Mouse (Mus musculus): ENCODE measurements at regions not wholly inside any gene's neighbourhood (a gene's known extent, or its start where the extent isn't known, plus 50 kb on each side); places are given as distances from the start of the nearest gene placed in this dataset.

DNA sequence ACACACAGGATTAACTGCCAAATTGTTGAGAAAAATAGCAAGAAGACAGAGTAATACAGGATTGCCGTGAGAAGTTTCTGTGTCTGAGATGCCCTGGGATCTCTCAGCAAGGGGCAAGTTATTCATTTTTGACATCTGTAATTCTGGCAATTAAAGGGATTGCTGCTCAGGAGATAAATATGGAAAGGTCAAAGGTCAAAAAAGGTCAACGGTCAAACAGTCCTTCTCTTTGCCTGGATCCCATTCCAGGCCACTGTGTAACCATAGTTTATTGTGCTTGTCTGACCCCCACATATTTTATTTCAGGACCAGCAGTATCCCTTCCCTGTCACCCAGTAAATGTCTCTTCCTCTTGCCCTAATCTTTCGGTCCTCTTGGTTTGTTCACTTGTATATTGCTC, 104.8 kb upstream of the Atxn1 start:
- no peaks in the 10 kb centered on the region for H3K4me1 ChIP-seq (replicated peaks; ENCODE audit: control insufficient read depth, insufficient read depth, low read length)
- no peak overlapping the region for H3K4me2 ChIP-seq (replicated peaks; ENCODE audit: low read depth)
- no peak for ATAC-seq
- H3K27me3 ChIP-seq (replicated peaks; ENCODE audit: control insufficient read depth, insufficient read depth, low read length) = no peaks in the 10 kb centered on the region
- H3K9me3 ChIP-seq (ENCODE audit: control insufficient read depth) = no peaks in the 10 kb centered on the region
- no peak overlapping the region for H3K4me3 ChIP-seq (ENCODE audit: low read depth, low read length)
- H3K36me3 ChIP-seq (ENCODE audit: control insufficient read depth, insufficient read depth) = no peaks in the 10 kb centered on the region
- no peak overlapping the region for H3K9ac ChIP-seq (ENCODE audit: low read depth, low read length)
- 44% methylated on average over 3 of the region's 3 CpGs for WGBS
- H3K27ac ChIP-seq (ENCODE audit: low read depth, low read length) = no peak overlapping the region
- no peak for TF ChIP-seq CTCF (IDR thresholded peaks at IDR 0.05; ENCODE audit: low read depth)

DNA sequence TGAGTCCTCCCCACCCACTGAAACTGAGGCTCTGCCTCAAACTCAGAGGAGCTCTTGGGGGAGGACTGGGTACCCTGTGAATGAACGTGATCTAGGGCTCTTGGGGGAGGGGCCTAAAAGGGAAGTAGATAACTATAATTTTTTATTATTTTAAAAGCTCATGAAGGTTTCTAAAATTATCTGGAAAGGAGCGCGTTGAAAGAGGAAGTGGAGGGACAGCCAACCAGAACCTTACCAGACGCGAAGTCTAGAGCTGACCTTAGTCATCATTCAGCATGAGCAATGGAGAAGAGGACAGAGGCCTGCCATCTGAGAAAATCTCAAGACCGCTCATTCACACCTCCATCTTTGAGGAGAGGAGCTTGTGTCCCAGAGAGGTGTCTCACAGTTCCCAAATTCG, 98.0 kb upstream of the Atxn1 start:
- H3K36me3 ChIP-seq (ENCODE audit: control insufficient read depth, insufficient read depth) = no peaks in the 10 kb centered on the region
- no peaks in the 10 kb centered on the region for H3K4me1 ChIP-seq (replicated peaks; ENCODE audit: control insufficient read depth, insufficient read depth, low read length)
- no peaks in the 10 kb centered on the region for H3K27me3 ChIP-seq (replicated peaks; ENCODE audit: control insufficient read depth, insufficient read depth, low read length)
- no peak overlapping the region for H3K27ac ChIP-seq (ENCODE audit: low read depth, low read length)
- 93% methylated on average over 7 of the region's 7 CpGs for WGBS
- TF ChIP-seq CTCF (IDR thresholded peaks at IDR 0.05; ENCODE audit: low read depth) = no peak
- H3K4me2 ChIP-seq (replicated peaks; ENCODE audit: low read depth) = no peak overlapping the region
- H3K9me3 ChIP-seq (ENCODE audit: control insufficient read depth) = no peaks in the 10 kb centered on the region
- no peak overlapping the region for H3K4me3 ChIP-seq (ENCODE audit: low read depth, low read length)
- no peak overlapping the region for H3K9ac ChIP-seq (ENCODE audit: low read depth, low read length)
- ATAC-seq = no peak

DNA sequence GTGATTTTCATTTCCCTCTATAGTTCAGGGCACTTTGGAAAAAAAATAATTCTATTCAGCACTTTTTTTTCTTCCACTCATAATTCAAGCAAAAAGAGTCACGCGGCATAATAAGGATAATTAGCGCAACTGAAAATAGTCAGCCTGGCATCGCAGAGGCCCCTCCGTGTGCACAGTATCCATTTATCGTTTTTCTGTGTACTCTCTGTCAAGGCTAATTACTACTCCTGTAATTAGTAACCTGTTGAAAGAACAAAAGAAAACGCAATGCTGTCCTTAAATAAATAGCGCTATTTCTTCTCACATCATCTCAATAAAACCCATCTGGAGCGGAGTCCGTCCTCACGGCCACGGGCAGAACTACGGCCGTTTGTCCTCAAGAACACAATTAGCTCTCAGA, 95.1 kb upstream of the Atxn1 start:
- H3K36me3 ChIP-seq (ENCODE audit: control insufficient read depth, insufficient read depth) = no peaks in the 10 kb centered on the region
- 91% methylated on average over 14 of the region's 14 CpGs for WGBS
- H3K4me2 ChIP-seq (replicated peaks; ENCODE audit: low read depth) = no peak overlapping the region
- H3K9ac ChIP-seq (ENCODE audit: low read depth, low read length) = no peak overlapping the region
- TF ChIP-seq CTCF (IDR thresholded peaks at IDR 0.05; ENCODE audit: low read depth) = no peak
- H3K4me1 ChIP-seq (replicated peaks; ENCODE audit: control insufficient read depth, insufficient read depth, low read length) = no peaks in the 10 kb centered on the region
- no peaks in the 10 kb centered on the region for H3K27me3 ChIP-seq (replicated peaks; ENCODE audit: control insufficient read depth, insufficient read depth, low read length)
- H3K4me3 ChIP-seq (ENCODE audit: low read depth, low read length) = no peak overlapping the region
- no peaks in the 10 kb centered on the region for H3K9me3 ChIP-seq (ENCODE audit: control insufficient read depth)
- ATAC-seq = no peak
- H3K27ac ChIP-seq (ENCODE audit: low read depth, low read length) = no peak overlapping the region

DNA sequence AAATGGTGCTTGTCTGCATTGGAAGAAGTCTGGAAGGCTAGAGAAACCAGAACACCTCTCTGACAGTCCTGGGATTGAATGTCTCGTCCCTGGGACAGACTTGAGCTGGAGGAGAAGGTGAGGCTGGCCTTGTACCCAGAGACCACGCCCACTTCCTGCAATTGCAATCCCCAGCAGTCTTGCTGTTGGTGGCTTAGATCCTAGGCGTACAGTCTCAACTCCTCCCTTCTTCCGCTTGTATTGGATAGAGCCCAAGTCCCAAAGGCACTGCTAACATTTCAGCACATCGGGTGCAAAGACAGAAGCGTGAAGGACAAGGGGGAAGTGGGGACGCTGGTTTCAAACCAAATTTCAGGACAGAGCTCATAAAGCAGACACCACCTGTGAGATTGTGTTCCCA, 94.1 kb upstream of the Atxn1 start:
- 0 out of 2 replicates have a peak, but pooled peaks have one; percentile 31 for ATAC-seq
- 31% methylated on average over 7 of the region's 7 CpGs for WGBS
- Histone ChIP-seq H3K9ac (ENCODE audit: low read depth, low read length) (no peak overlapping the region), H3K4me3 (ENCODE audit: low read depth, low read length) (no peak overlapping the region), H3K27me3 (replicated peaks; ENCODE audit: control insufficient read depth, insufficient read depth, low read length) (no peaks in the 10 kb centered on the region), H3K36me3 (ENCODE audit: control insufficient read depth, insufficient read depth) (no peaks in the 10 kb centered on the region), H3K4me2 (replicated peaks; ENCODE audit: low read depth) (no peak overlapping the region), H3K9me3 (ENCODE audit: control insufficient read depth) (no peaks in the 10 kb centered on the region), H3K27ac (ENCODE audit: low read depth, low read length) (no peak overlapping the region), H3K4me1 (replicated peaks; ENCODE audit: control insufficient read depth, insufficient read depth, low read length) (no peaks in the 10 kb centered on the region)
- no peak for TF ChIP-seq CTCF (IDR thresholded peaks at IDR 0.05; ENCODE audit: low read depth)

DNA sequence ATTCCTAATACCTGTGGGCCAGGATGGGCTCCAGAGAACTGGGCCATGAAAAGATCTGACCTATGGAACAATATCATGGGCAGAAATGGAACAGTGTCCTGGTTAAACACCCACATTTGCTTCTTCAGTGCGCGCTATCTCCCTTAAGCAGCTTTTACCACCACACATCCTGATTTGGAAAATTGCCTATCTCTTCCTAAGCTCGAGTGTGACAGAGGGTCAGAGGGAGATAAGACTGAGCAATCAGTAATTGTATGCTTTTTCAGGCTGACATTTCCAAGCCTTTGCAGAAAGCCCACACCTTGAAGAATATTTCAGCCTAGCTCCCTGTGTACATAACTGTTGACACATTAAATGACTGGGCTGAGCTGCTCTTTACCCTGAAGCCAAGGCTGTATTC, 93.5 kb upstream of the Atxn1 start:
- Histone ChIP-seq H3K9ac (ENCODE audit: low read depth, low read length) (no peak overlapping the region), H3K4me3 (ENCODE audit: low read depth, low read length) (no peak overlapping the region), H3K27ac (ENCODE audit: low read depth, low read length) (no peak overlapping the region), H3K4me2 (replicated peaks; ENCODE audit: low read depth) (no peak overlapping the region), H3K36me3 (ENCODE audit: control insufficient read depth, insufficient read depth) (no peaks in the 10 kb centered on the region), H3K4me1 (replicated peaks; ENCODE audit: control insufficient read depth, insufficient read depth, low read length) (no peaks in the 10 kb centered on the region), H3K9me3 (ENCODE audit: control insufficient read depth) (no peaks in the 10 kb centered on the region), H3K27me3 (replicated peaks; ENCODE audit: control insufficient read depth, insufficient read depth, low read length) (no peaks in the 10 kb centered on the region)
- ATAC-seq = no peak
- no peak for TF ChIP-seq CTCF (IDR thresholded peaks at IDR 0.05; ENCODE audit: low read depth)
- 45% methylated on average over 3 of the region's 3 CpGs for WGBS

DNA sequence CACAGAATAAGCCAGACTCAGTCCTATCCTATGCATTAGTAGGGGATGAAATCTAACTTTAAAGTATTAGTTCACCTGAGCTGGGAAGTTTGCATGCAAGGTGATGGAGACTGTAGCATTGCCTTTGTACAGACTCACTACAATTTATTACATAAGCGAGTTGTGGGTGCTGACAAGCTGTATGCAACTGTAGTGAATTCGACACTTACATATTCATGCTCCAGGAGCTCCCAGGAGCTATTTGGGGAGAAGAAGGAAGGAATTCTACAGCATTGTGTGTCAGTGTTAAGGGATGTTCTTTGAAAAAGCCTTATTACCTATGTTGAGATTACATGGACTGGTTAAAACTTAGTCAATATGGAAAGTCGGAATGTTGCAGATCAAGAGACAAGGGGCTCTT, 90.6 kb upstream of the Atxn1 start:
- Histone ChIP-seq H3K27me3 (replicated peaks; ENCODE audit: control insufficient read depth, insufficient read depth, low read length) (no peaks in the 10 kb centered on the region), H3K4me1 (replicated peaks; ENCODE audit: control insufficient read depth, insufficient read depth, low read length) (no peaks in the 10 kb centered on the region), H3K9ac (ENCODE audit: low read depth, low read length) (no peak overlapping the region), H3K4me3 (ENCODE audit: low read depth, low read length) (no peak overlapping the region), H3K36me3 (ENCODE audit: control insufficient read depth, insufficient read depth) (no peaks in the 10 kb centered on the region), H3K4me2 (replicated peaks; ENCODE audit: low read depth) (no peak overlapping the region), H3K27ac (ENCODE audit: low read depth, low read length) (no peak overlapping the region), H3K9me3 (ENCODE audit: control insufficient read depth) (no peaks in the 10 kb centered on the region)
- WGBS = 85% methylated on average over 3 of the region's 3 CpGs
- no peak for ATAC-seq
- TF ChIP-seq CTCF (IDR thresholded peaks at IDR 0.05; ENCODE audit: low read depth) = no peak

DNA sequence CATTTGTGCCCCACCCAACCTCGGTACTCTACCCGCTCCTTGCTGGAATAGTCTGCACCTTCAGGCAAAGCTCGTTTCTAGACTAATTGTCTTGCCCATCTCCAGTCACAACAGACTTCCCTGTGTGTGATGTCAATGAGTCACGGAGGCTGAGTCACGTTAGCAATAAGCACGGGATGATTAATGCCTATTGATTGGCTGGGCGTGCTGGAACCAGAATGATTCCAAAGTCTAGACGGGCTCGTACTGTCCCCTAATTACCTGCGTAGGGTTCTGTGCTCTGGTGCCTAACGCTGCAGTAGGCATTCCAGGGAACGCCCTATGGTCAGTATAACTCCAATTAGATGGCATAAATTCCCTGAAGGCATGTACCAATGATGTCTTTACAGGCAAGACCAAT, 78.8 kb upstream of the Atxn1 start:
- no peaks in the 10 kb centered on the region for H3K9me3 ChIP-seq (ENCODE audit: control insufficient read depth)
- ATAC-seq = peak; percentile 97
- H3K4me3 ChIP-seq (ENCODE audit: low read depth, low read length) = peak overlapping the region; percentile 6; the same call in 1 of the 2 replicates
- no peaks in the 10 kb centered on the region for H3K4me1 ChIP-seq (replicated peaks; ENCODE audit: control insufficient read depth, insufficient read depth, low read length)
- WGBS = 34% methylated on average over 12 of the region's 12 CpGs
- no peaks in the 10 kb centered on the region for H3K36me3 ChIP-seq (ENCODE audit: control insufficient read depth, insufficient read depth)
- peak overlapping the region; percentile 57 for H3K4me2 ChIP-seq (replicated peaks; ENCODE audit: low read depth)
- H3K27ac ChIP-seq (ENCODE audit: low read depth, low read length) = peak overlapping the region; percentile 70
- no peak overlapping the region for H3K9ac ChIP-seq (ENCODE audit: low read depth, low read length)
- TF ChIP-seq CTCF (IDR thresholded peaks at IDR 0.05; ENCODE audit: low read depth) = no peak
- H3K27me3 ChIP-seq (replicated peaks; ENCODE audit: control insufficient read depth, insufficient read depth, low read length) = no peaks in the 10 kb centered on the region

Data from intestine, postnatal 0 days (tissue).